Mouse (Mus musculus): ENCODE measurements around the gene Plekhh1.

The Plekhh1 gene

GRCm38 (mm10) chr12:79070736-79071333 lies 41.9 kb downstream of the Plekhh1 start:
- no peak for DNase-seq (ENCODE audit: low spot score)

- DNase-seq (ENCODE audit: low spot score): no peak
Measured at GRCm38 (mm10) chr12:79072576-79072975, 43.6 kb downstream of the Plekhh1 start.

DNA sequence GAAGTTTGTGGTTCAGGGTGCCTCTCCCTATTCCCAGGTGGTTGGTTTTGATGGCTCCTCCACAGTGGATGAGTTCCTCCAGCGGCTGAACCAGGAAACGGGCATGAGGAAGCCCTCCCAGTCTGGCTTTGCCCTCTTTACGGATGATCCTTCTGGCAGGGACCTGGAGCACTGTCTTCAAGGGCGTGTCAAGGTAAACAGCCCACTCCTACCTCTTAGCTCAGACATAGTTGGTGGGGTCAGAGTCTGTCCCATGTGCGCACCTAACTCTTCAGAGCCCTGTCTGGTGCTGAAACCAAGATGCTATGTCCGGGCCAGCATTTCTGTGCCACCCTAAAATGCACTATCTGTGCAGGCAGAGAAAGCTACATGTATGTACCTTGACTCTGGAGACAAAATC lies 44.4 kb downstream of the Plekhh1 start:
- no peak for DNase-seq (ENCODE audit: low spot score)

DNA sequence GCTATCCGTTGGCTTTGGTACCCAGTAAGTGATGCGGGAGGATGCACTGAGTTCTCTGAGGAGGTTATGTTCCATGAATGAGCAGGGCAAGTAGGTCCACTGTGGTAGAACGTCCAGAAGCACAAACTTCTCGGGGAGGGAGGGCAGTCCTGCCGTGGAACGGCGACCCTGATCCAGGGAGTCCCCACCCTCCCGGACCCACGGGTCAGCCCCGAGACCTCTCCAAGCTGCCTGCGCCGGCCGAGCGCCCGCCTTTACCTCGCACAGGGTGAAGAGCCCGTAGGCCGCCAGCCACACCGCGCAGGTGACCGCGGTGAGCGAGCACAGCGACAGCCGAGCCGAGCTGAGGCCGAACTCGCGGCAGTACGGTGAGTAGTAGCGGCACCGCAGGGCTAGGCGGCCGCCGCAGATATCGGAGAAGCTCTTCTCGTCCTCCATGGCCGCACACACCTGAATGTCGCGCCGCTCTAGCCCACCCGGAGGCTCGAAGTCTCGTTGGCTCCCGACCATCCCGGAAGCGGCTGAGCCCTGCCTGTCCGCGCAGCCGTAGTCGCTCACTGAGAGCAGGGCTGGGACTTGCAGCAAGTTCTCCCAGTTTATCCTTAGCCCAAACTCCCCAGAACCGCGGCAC lies 60.3 kb downstream of the Plekhh1 start, which contains the start of gene Pigh:
Gene Pigh (minus strand): TSS at position 470 of the 631 bp plus-strand sequence.
- peak; percentile 81 for DNase-seq (ENCODE audit: low spot score)

DNA sequence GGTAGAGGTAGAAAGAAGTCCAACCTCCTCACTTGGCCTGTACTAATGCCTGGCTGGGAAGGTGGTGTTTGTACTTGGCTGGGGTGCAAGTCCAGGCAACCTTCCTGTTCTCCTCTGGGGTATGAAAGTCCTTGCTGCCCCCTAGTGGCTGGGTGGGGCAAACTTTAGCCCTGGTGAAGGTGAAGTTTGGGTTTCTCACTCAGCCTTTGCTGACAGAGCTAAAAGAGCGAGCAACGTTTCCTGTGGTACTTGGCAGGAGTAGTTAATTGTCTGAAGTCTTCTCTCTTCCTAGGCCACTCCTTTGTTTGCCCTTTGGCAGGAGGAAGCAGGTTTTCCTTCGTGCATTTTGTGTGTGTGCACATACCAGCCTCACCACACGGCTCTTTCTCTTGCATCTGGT lies 63.6 kb downstream of the Plekhh1 start:
- peak; percentile 50 for DNase-seq (ENCODE audit: low spot score)

GRCm38 (mm10) chr12:79097106-79097752 lies 68.3 kb downstream of the Plekhh1 start:
- DNase-seq (ENCODE audit: low spot score): peak; percentile 18

DNA sequence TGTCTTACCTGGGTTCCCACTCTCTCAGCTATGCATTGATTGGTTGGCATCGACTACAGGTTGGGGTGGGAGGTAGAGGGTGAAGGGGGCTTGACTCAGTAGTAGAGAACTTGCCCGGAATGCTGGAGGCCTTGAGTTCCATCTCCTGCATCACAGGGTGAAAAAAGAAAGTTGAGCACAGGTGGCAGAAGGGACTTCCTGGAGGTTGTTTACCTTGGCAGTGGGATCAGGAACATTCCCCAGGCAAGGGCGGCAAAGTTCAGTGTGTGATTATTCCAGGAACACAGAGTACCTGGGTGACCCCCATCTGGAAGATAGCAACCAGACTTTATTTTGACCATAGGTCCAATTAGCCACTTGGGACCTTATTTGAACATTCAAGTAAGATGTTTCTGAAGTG lies 74.8 kb downstream of the Plekhh1 start:
- no peak for DNase-seq (ENCODE audit: low spot score)

DNA sequence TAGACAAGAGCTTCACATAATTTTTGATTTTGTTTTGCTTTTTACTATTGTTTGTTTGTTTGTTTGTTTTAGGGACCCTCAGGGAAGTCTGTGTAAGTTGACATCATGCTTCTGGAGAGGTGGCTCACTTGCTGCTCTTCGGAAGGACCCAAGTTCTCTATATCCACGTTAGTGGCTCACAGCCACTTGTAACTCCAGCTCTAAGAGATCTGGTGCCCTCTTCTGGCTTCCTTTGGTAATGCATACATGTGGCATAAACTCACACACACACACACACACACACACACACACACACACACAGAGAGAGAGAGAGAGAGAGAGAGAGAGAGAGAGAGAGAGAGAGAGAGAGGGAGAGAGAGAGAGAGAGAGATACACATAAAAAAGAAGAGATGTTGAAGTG lies 75.6 kb downstream of the Plekhh1 start:
- no peak for DNase-seq (ENCODE audit: low spot score)

DNA sequence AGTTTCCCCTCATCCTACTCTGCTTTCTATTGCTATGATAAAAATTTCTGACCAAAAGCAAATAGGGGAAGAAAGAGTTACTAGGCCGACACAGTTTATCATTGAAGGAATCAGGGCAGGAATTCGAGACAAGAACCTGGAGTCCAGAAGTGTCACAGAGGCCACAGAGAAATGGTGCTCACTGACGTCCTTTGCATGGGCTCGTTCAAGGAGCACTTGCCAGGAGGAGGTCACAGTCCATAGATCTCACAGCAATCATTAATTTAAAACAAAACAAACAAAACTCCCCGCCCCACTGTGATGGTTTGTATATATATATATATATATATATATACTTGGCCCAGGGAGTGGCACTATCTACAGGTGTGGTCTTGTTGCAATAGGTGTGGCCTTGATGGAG lies 76.3 kb downstream of the Plekhh1 start:
- DNase-seq (ENCODE audit: low spot score): no peak

DNA sequence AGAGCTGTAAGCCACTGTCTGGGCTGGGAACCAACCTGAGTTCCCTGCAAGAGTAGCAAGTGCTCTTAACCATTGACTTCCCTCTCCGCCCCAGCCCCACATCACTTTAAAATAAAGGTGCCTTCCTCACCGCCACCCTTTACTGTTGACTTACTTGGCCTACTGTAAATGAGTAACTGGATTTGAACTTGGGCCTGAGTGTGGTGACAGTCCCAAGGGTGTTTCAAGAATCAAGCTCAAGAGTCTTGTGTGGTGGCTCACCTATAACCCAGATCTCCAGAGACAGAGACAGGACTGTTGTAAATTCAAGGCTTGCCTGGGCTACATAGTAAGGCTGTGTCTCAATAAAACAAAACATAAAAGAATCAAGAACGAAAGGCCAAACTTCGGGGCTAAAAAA lies 90.0 kb downstream of the Plekhh1 start:
- DNase-seq (ENCODE audit: low spot score): no peak

DNA sequence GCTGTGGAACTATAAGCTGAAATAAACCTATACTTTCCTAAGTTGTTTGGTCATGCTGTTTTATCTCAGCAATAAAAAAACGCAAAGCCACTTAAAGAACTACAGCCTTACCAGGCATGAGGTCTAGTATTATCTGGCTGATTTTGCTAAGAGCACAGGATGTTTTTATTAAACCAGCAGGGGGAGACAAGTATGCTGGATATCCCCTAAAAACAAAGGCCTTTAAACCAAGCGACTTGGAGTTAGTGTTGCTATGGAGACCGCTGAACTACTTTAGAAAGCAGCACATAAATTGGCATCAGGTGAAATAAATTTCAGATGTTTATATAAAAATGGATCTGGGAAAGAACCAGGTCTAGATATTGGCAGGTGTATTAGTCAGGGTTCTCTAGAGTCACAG lies 93.9 kb downstream of the Plekhh1 start:
- DNase-seq (ENCODE audit: low spot score): no peak

DNA sequence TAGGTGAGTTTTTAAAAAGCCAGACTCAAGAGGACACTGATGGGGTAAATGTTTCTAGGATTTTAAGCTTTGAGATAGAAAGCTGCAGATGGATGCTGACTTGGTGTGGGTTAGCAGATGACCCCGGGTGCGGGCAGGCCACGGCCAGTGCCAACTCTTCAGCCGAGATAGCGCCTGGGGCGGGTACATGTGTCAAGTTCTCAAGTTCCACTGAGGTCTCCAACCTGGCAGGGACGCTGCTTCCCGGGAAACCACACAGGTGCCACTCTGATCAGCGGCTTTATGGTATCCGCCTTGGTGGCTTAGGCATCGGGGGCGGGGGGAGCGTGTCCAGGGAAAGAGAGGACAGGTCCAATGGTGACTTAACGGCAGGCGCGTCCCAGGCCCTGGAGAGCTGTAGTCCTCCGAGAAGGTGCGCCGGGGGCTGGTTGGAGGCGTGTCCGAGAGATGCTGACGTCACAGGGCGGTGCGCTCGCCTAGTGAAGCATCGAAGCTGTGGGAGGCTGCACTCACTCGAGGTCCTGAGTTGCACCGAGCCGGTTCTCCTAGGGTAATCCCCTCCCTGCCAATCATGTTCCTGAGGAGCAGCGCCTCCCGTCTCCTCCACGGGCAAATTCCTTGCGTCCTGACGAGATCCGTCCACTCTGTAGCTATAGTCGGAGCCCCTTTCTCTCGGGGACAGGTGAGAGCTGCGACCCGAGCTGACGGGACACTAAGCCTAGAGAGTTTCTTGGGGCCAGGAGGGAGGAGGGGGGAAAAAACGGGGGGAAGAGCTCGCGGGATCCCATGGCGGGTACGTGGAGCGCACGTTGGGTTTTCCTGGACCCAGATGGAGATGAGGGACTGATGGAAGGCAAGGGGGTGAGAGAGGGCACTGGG lies 101.6 kb downstream of the Plekhh1 start, which contains the start of gene Arg2:
Gene Arg2 (plus strand): TSS at position 479 of the 879 bp plus-strand sequence.
- DNase-seq (ENCODE audit: low spot score): peak; percentile 49

Measured in c-Kit-positive CD71-positive TER-119-positive erythroid progenitor cells, embryonic 14.5 days (primary cell).